11 mouse cellular contexts compared by ENCODE assay signal in genomic region chr11:80711336-80711735, GRCm38 (mm10).
DNase-seq lines count a peak whose midpoint lies in the region; ATAC-seq and TF ChIP-seq lines count a peak whose summit lies in the region.
"Had no signal": no experiment of that assay in that cellular context is flagged by ENCODE, and none has a peak within 500 bp of the region (broad histone marks: within the 10 kb centered on the region; RNA-seq: fewer than 3 reads in every experiment).

No protein-coding gene starts in this region.

- no peak overlapping the region for H3K4me2 ChIP-seq in kidney, embryonic 15.5 days
- no peak overlapping the region for H3K4me2 ChIP-seq in liver, embryonic 12.5 days
- H3K4me2 ChIP-seq: liver, embryonic 13.5 days had no signal

- peaks cover 18% of the 10 kb centered on the region for H3K4me1 ChIP-seq in kidney, adult 2 months (ENCODE audit: control insufficient read depth, insufficient read depth, low read length)
- 0 out of 2 replicates have a peak, but pooled peaks cover 4% of the 10 kb centered on the region for H3K4me1 ChIP-seq in kidney, embryonic 15.5 days
- no peaks in the 10 kb centered on the region for H3K4me1 ChIP-seq in liver, embryonic 12.5 days
- H3K4me1 ChIP-seq: liver, embryonic 13.5 days had no signal

- DNase-seq in kidney, adult 2 months = peak; percentile 66
- peak; percentile 57 for DNase-seq in adrenal gland, postnatal 25 days
- DNase-seq in kidney, postnatal 10 days = peak; percentile 67
- peak; percentile 18 for DNase-seq in skeletal muscle tissue, adult 2 months (ENCODE audit: low read depth, low spot score)
- DNase-seq in cerebellum, postnatal 4 days (ENCODE audit: low spot score in 2 of 2) = no peak
- DNase-seq in left cerebral cortex, postnatal 14 days (ENCODE audit: low spot score in 2 of 2) = no peak
- DNase-seq: cerebellum, adult 11-12 months; liver, embryonic 13.5 days had no signal

- no peaks in the 10 kb centered on the region for H3K9me3 ChIP-seq in kidney, embryonic 15.5 days (replicated peaks)
- H3K9me3 ChIP-seq in liver, embryonic 12.5 days (replicated peaks) = no peaks in the 10 kb centered on the region
- H3K9me3 ChIP-seq: G1E; liver, embryonic 13.5 days had no signal

- no peak overlapping the region for H3K27ac ChIP-seq in kidney, adult 2 months (ENCODE audit: insufficient read depth, low read depth, low read length)
- no peak overlapping the region for H3K27ac ChIP-seq in kidney, embryonic 15.5 days
- no peak overlapping the region for H3K27ac ChIP-seq in liver, embryonic 12.5 days
- H3K27ac ChIP-seq: liver, embryonic 13.5 days had no signal

- no peak for TF ChIP-seq CTCF in kidney, adult 2 months (conservative IDR thresholded peaks at IDR 0.05; ENCODE audit: insufficient read depth, insufficient read length, low read depth, low read length)

- 60% methylated on average over 6 of the region's 6 CpGs for WGBS in kidney, adult 2 months
- WGBS in kidney, embryonic 15.5 days = 62% methylated on average over 6 of the region's 6 CpGs
- 42% methylated on average over 6 of the region's 6 CpGs for WGBS in liver, embryonic 12.5 days (ENCODE audit: insufficient replicate concordance)

- no peak overlapping the region for H3K4me3 ChIP-seq in kidney, adult 2 months (ENCODE audit: insufficient read depth, low read depth, low read length)
- no peak overlapping the region for H3K4me3 ChIP-seq in kidney, embryonic 15.5 days (replicated peaks)
- no peak overlapping the region for H3K4me3 ChIP-seq in liver, embryonic 12.5 days
- H3K4me3 ChIP-seq: liver, embryonic 13.5 days had no signal

- TF ChIP-seq POLR2A in kidney, adult 2 months (IDR thresholded peaks at IDR 0.05; ENCODE audit: low read depth, low read length) = no peak

- no peak overlapping the region for H3K9ac ChIP-seq in kidney, embryonic 15.5 days
- no peak overlapping the region for H3K9ac ChIP-seq in liver, embryonic 12.5 days
- H3K9ac ChIP-seq: liver, embryonic 13.5 days had no signal

- intact Hi-C loops in left cerebral cortex, postnatal 14 days (cut with DNase I) = no loop called here

- ATAC-seq in kidney, embryonic 15.5 days (replicated peaks; ENCODE audit: low FRiP score) = no peak
- ATAC-seq in liver, embryonic 12.5 days = no peak

- no peaks in the 10 kb centered on the region for H3K27me3 ChIP-seq in kidney, adult 2 months (replicated peaks; ENCODE audit: control insufficient read depth, insufficient read depth, low read length)
- no peaks in the 10 kb centered on the region for H3K27me3 ChIP-seq in kidney, embryonic 15.5 days
- H3K27me3 ChIP-seq in liver, embryonic 12.5 days (replicated peaks) = no peaks in the 10 kb centered on the region
- H3K27me3 ChIP-seq: liver, embryonic 13.5 days had no signal

- H3K36me3 ChIP-seq in kidney, adult 2 months (ENCODE audit: control insufficient read depth, insufficient read depth, low read length) = no peaks in the 10 kb centered on the region
- H3K36me3 ChIP-seq in kidney, embryonic 15.5 days = no peaks in the 10 kb centered on the region
- H3K36me3 ChIP-seq in liver, embryonic 12.5 days = no peaks in the 10 kb centered on the region
- H3K36me3 ChIP-seq: G1E; liver, embryonic 13.5 days had no signal

Comparison
In these comparisons a context has a peak if more than half of its experiments do, and no peak if none do; other contexts are left out.
1. DNase-seq: peak in kidney, adult 2 months (single experiment), adrenal gland, postnatal 25 days (single experiment), kidney, postnatal 10 days (single experiment) and skeletal muscle tissue, adult 2 months (single experiment); none in cerebellum, postnatal 4 days (0 of 2) and left cerebral cortex, postnatal 14 days (0 of 2).